Mouse (Mus musculus): Measurements from ENCODE around the gene Ifit2. TPM values are rescaled to one million over a fixed set of nuclear protein-coding genes. Genes with fewer than 3 reads are reported as not detected.
"Not testable (repeated sequence)": the region's sequence is repeated elsewhere in the genome, so short reads cannot be mapped to it uniquely, and the experiment has no call there.

The Ifit2 gene
- polyA plus RNA-seq, 1 experiment from 2014 or later, result 2.5 TPM

DNA sequence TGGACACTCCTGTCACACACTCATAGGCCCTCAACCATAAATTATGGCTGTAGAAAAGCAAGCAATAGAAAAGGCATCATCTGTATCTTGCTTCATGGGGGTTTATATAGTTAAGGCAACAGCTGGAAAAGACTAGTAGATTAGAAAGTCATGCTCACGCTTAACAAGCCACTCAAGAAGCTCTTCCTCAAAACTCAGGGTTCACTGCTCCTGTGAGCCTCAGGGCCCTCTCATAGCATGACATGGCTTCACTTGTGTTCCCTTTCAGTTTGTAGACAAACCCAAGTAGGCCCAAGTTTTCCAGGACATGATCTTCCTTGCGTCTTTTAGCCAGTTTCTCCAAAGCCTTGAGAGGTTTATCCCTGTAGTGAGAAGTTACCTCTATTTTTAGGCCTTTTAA lies 43.0 kb downstream of the Ifit2 start:
- no peak overlapping the region for H3K4me3 ChIP-seq (ENCODE audit: low read depth, low read length)
- DNase-seq (ENCODE audit: low spot score) (no peak), ATAC-seq (ENCODE audit: low FRiP score, low TSS enrichment) (no peak)
- no peak overlapping the region for H3K4me2 ChIP-seq (replicated peaks; ENCODE audit: low read depth)
- no peaks in the 10 kb centered on the region for H3K27me3 ChIP-seq (ENCODE audit: control insufficient read depth, insufficient read depth, low read length)
- 85% methylated on average over 2 of the region's 2 CpGs for WGBS
- H3K9me3 ChIP-seq (ENCODE audit: control insufficient read depth, low read length), result no peaks in the 10 kb centered on the region
- H3K9ac ChIP-seq (ENCODE audit: low read length), result no peak overlapping the region
- H3K36me3 ChIP-seq (ENCODE audit: control insufficient read depth, insufficient read depth, low read length), result no peaks in the 10 kb centered on the region
- 0 out of 2 replicates have a peak, but pooled peaks cover 2% of the 10 kb centered on the region for H3K4me1 ChIP-seq (replicated peaks; ENCODE audit: control insufficient read depth, insufficient read depth)
- no peak for TF ChIP-seq CTCF (IDR thresholded peaks at IDR 0.05; ENCODE audit: low read depth)
- H3K27ac ChIP-seq (replicated peaks), result no peak overlapping the region

DNA sequence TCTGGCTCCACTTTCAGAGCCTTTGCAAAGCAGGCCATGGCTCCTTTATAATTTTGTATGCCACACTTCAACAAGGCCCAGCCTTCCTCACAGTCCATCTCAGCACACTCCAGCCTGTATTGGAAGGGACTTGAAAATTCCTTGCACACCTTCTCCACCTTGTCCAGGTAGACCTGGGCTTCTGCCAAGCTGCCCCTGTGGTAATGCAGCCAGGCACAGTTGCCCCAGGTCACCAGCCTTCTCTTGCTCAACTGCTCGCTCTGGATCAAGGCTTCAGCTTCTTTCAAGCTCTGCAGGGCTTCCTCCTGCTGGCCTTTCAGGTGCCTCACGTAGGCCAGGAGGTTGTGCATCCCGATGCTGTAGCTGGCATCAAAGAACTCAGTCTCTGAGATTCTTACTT lies 44.0 kb downstream of the Ifit2 start:
- not testable (repeated sequence) for DNase-seq (ENCODE audit: low spot score); H3K27me3 ChIP-seq (ENCODE audit: control insufficient read depth, insufficient read depth, low read length); H3K9me3 ChIP-seq (ENCODE audit: control insufficient read depth, low read length); H3K4me1 ChIP-seq (replicated peaks; ENCODE audit: control insufficient read depth, insufficient read depth); H3K36me3 ChIP-seq (ENCODE audit: control insufficient read depth, insufficient read depth, low read length); H3K4me3 ChIP-seq (ENCODE audit: low read depth, low read length); H3K27ac ChIP-seq (replicated peaks); H3K9ac ChIP-seq (ENCODE audit: low read length); ATAC-seq (ENCODE audit: low FRiP score, low TSS enrichment); H3K4me2 ChIP-seq (replicated peaks; ENCODE audit: low read depth)
- WGBS, result 77% methylated on average over 3 of the region's 3 CpGs

DNA sequence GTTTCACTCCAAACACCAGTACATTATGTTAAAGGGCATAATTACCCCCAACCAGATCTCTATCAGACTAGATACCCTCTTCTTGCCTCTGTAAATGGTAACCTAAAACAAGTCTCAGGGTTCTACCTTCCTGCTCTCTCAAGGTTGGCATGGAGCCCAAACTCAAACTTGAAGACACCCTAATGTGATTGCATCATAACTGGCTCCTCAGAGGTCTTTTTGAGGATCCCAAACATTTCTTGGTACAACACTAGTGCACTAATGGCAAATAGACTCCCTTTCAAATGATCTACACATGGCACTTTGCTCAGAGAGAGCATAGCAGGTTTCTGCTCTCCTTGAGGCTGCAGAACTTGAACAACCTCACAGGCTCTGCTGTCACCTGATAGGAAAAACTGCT lies 46.3 kb downstream of the Ifit2 start:
- ATAC-seq (ENCODE audit: low FRiP score, low TSS enrichment) (no peak), DNase-seq (ENCODE audit: low spot score) (no peak)
- Histone ChIP-seq H3K27ac (replicated peaks) (no peak overlapping the region), H3K27me3 (ENCODE audit: control insufficient read depth, insufficient read depth, low read length) (no peaks in the 10 kb centered on the region), H3K36me3 (ENCODE audit: control insufficient read depth, insufficient read depth, low read length) (no peaks in the 10 kb centered on the region), H3K9me3 (ENCODE audit: control insufficient read depth, low read length) (no peaks in the 10 kb centered on the region), H3K4me3 (ENCODE audit: low read depth, low read length) (no peak overlapping the region), H3K9ac (ENCODE audit: low read length) (no peak overlapping the region), H3K4me1 (replicated peaks; ENCODE audit: control insufficient read depth, insufficient read depth) (0 out of 2 replicates have a peak, but pooled peaks cover 2% of the 10 kb centered on the region), H3K4me2 (replicated peaks; ENCODE audit: low read depth) (no peak overlapping the region)
- no peak for TF ChIP-seq CTCF (IDR thresholded peaks at IDR 0.05; ENCODE audit: low read depth)
- TF ChIP-seq EP300 (optimal IDR thresholded peaks at IDR 0.05), result no peak

DNA sequence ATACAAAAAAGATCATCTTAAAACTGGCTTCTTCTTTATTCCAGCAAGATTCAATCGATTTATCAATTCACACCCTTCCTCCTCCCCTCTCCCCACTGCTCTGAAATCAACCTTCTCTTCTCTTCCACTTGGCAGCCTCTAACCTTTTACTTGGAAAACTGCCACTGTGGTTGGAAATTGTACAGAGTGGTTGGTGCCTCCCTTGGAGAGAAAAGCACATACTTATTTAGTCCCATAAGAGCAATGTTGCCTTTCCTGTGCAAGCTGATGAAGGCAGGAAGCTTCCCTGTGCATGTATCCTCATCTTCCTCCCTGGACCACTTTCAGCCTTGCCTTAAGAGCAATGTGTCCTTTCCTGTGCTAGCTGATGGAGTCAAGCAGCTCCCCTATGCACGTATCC lies 47.8 kb downstream of the Ifit2 start:
- H3K4me1 ChIP-seq (replicated peaks; ENCODE audit: control insufficient read depth, insufficient read depth), result 0 out of 2 replicates have a peak, but pooled peaks cover 2% of the 10 kb centered on the region
- H3K4me2 ChIP-seq (replicated peaks; ENCODE audit: low read depth), result no peak overlapping the region
- no peak for ATAC-seq (ENCODE audit: low FRiP score, low TSS enrichment)
- no peak overlapping the region for H3K9ac ChIP-seq (ENCODE audit: low read length)
- no peak for DNase-seq (ENCODE audit: low spot score)
- H3K9me3 ChIP-seq (ENCODE audit: control insufficient read depth, low read length), result no peaks in the 10 kb centered on the region
- no peak overlapping the region for H3K4me3 ChIP-seq (ENCODE audit: low read depth, low read length)
- no peak overlapping the region for H3K27ac ChIP-seq (replicated peaks)
- no peaks in the 10 kb centered on the region for H3K27me3 ChIP-seq (ENCODE audit: control insufficient read depth, insufficient read depth, low read length)
- no peaks in the 10 kb centered on the region for H3K36me3 ChIP-seq (ENCODE audit: control insufficient read depth, insufficient read depth, low read length)
- TF ChIP-seq CTCF (IDR thresholded peaks at IDR 0.05; ENCODE audit: low read depth), result no peak
- no peak for TF ChIP-seq EP300 (optimal IDR thresholded peaks at IDR 0.05)
- 72% methylated on average over 2 of the region's 2 CpGs for WGBS

DNA sequence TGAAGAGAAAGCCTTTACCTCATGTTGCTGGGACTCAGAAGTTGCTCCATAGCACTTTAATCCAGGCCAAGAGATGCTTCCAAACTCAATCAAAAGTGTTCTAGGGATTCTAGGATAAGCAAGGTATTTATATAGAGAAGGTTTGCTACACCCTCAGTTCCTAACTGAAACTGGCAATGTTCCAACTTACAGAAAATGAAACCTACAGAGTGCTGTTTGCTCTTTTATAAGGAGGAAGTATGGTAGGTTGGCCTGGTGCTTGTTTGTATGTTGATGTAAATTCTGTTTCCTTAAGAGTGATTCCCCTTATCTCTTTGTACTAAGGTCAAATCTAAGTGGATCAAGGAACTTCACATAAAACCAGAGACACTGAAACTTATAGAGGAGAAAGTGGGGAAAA lies 48.8 kb downstream of the Ifit2 start:
- not testable (repeated sequence) for H3K4me2 ChIP-seq (replicated peaks; ENCODE audit: low read depth); H3K4me1 ChIP-seq (replicated peaks; ENCODE audit: control insufficient read depth, insufficient read depth); H3K27me3 ChIP-seq (ENCODE audit: control insufficient read depth, insufficient read depth, low read length); DNase-seq (ENCODE audit: low spot score); H3K4me3 ChIP-seq (ENCODE audit: low read depth, low read length); H3K27ac ChIP-seq (replicated peaks); H3K9me3 ChIP-seq (ENCODE audit: control insufficient read depth, low read length); H3K9ac ChIP-seq (ENCODE audit: low read length); H3K36me3 ChIP-seq (ENCODE audit: control insufficient read depth, insufficient read depth, low read length)
- ATAC-seq (ENCODE audit: low FRiP score, low TSS enrichment), result peak; percentile 80

DNA sequence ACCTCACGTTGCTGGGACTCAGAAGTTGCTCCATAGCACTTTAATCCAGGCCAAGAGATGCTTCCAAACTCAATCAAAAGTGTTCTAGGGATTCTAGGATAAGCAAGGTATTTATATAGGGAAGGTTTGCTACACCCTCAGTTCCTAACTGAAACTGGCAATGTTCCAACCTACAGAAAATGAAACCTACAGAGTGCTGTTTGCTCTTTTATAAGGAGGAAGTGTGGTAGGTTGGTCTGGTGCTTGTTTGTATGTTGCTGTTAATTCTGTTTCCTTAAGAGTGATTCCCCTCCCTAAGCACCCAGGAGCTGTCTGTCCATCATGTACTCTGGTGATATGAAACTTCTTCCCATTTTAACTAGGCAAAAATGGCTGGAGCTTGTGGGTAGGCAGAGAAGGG lies 51.4 kb downstream of the Ifit2 start, which contains the start of gene Ifit1bl1:
Ifit1bl1 (minus strand) TSS at position 69 of the 400 bp plus-strand sequence.
- H3K4me3 ChIP-seq (ENCODE audit: low read depth, low read length); H3K4me2 ChIP-seq (replicated peaks; ENCODE audit: low read depth); H3K4me1 ChIP-seq (replicated peaks; ENCODE audit: control insufficient read depth, insufficient read depth); H3K27ac ChIP-seq (replicated peaks); DNase-seq (ENCODE audit: low spot score); H3K27me3 ChIP-seq (ENCODE audit: control insufficient read depth, insufficient read depth, low read length); H3K9me3 ChIP-seq (ENCODE audit: control insufficient read depth, low read length); H3K9ac ChIP-seq (ENCODE audit: low read length); H3K36me3 ChIP-seq (ENCODE audit: control insufficient read depth, insufficient read depth, low read length): not testable (repeated sequence)
- 36% methylated on average over 1 of the region's 1 CpGs for WGBS
- peak; percentile 82 for ATAC-seq (ENCODE audit: low FRiP score, low TSS enrichment)

DNA sequence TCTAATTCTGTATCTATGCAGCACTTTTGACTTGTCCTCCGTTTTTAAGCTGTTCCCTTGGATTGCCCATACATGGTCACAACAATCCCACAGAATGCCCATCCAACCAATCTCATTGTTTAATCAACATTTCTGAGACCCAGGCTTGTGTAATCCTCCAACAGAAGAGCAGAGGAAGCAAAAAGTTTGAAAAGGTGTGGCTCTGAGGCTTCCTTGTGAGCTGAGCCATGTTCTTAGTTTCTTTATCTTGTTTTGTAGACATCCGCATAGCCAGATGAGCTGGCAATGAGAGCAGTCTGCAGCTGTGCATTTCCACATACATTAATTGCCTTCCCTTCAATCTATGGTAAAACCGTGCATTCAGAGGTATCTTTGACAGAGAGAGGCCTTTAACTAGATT lies 55.0 kb downstream of the Ifit2 start:
- H3K27me3 ChIP-seq (ENCODE audit: control insufficient read depth, insufficient read depth, low read length), result no peaks in the 10 kb centered on the region
- H3K9me3 ChIP-seq (ENCODE audit: control insufficient read depth, low read length), result no peaks in the 10 kb centered on the region
- TF ChIP-seq EP300 (optimal IDR thresholded peaks at IDR 0.05) (no peak), CTCF (IDR thresholded peaks at IDR 0.05; ENCODE audit: low read depth) (no peak)
- no peak for ATAC-seq (ENCODE audit: low FRiP score, low TSS enrichment)
- 83% methylated on average over 3 of the region's 3 CpGs for WGBS
- no peak for DNase-seq (ENCODE audit: low spot score)
- H3K4me3 ChIP-seq (ENCODE audit: low read depth, low read length), result no peak overlapping the region
- no peaks in the 10 kb centered on the region for H3K36me3 ChIP-seq (ENCODE audit: control insufficient read depth, insufficient read depth, low read length)
- no peak overlapping the region for H3K4me2 ChIP-seq (replicated peaks; ENCODE audit: low read depth)
- no peak overlapping the region for H3K9ac ChIP-seq (ENCODE audit: low read length)
- no peaks in the 10 kb centered on the region for H3K4me1 ChIP-seq (replicated peaks; ENCODE audit: control insufficient read depth, insufficient read depth)
- H3K27ac ChIP-seq (replicated peaks), result no peak overlapping the region

DNA sequence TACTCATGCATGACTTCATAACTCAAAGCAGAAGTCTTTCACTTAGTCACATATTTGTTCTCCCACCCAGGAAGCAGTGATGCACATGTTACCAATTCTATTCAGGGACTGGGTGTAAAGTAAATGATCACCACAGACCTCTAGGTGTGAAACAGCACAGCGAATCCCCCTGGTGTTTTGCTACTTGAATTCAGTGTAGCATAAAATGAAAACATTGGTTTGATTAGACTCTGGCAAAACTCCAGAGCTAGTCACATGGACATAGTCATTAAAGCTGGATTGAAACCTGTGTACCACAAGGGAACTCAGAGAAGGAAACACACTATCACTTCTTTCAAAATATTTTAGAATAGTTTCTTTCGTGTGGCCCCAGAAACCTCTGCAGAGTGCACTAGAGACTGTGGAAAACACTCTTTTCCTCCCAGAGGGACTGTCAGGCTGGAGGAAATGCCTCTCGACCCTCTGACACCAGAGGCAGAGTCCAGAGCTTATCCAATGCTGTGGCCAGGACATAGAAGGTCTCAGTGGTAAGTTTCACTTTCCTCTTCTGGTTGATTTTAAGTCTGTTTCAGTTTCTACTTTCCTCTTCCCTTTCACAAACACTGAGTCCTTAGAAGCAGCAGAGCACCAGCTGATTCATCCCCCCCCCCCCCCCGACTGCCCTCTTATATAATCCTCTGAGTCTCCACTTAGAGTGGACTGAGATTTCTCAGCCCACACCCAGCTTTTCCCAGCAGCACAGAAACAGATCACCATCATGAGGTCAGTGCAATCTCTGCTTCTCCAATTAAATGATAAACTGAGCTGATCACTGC lies 57.0 kb downstream of the Ifit2 start, which contains the start of gene Ifit3b:
Ifit3b (plus strand) TSS at position 734 of the 815 bp plus-strand sequence.
- H3K36me3 ChIP-seq (ENCODE audit: control insufficient read depth, insufficient read depth, low read length); H3K4me1 ChIP-seq (replicated peaks; ENCODE audit: control insufficient read depth, insufficient read depth); H3K27me3 ChIP-seq (ENCODE audit: control insufficient read depth, insufficient read depth, low read length); H3K9me3 ChIP-seq (ENCODE audit: control insufficient read depth, low read length); H3K4me2 ChIP-seq (replicated peaks; ENCODE audit: low read depth); H3K9ac ChIP-seq (ENCODE audit: low read length); H3K4me3 ChIP-seq (ENCODE audit: low read depth, low read length): not testable (repeated sequence)
- DNase-seq (ENCODE audit: low spot score) (peak; percentile 54), ATAC-seq (ENCODE audit: low FRiP score, low TSS enrichment) (peak; percentile 89)
- WGBS, result 33% methylated on average over 4 of the region's 4 CpGs
- 0 out of 2 replicates have a peak within 1 kb of the TSS, but pooled peaks have one; percentile 61 for H3K27ac ChIP-seq (replicated peaks)

DNA sequence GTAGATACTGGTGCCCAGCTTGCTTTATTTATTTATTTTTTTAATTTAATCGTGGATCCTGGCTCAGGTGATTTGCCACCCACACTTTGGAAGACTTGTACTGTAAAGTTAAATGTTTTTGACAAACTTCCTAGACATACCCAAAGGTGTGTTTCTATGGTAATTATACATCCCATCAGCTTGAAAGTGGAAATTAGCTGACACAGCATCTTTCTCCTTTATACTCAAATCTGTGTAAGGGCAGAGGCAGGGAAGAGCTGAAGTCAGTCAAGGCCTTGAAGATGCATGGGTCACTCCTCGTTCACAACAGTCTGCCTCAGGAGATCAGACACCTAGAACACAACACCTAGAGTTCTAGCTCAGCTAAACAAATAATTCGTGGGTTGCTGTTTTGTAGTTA lies 59.6 kb downstream of the Ifit2 start:
- not testable (repeated sequence) for ATAC-seq (ENCODE audit: low FRiP score, low TSS enrichment); H3K4me3 ChIP-seq (ENCODE audit: low read depth, low read length); H3K36me3 ChIP-seq (ENCODE audit: control insufficient read depth, insufficient read depth, low read length); H3K27me3 ChIP-seq (ENCODE audit: control insufficient read depth, insufficient read depth, low read length); H3K4me1 ChIP-seq (replicated peaks; ENCODE audit: control insufficient read depth, insufficient read depth); H3K9ac ChIP-seq (ENCODE audit: low read length); H3K4me2 ChIP-seq (replicated peaks; ENCODE audit: low read depth); DNase-seq (ENCODE audit: low spot score); H3K9me3 ChIP-seq (ENCODE audit: control insufficient read depth, low read length); H3K27ac ChIP-seq (replicated peaks)
- WGBS, result 76% methylated on average over 3 of the region's 3 CpGs

Measured in stomach, postnatal 0 days (tissue).